Mouse (Mus musculus): Measurements from ENCODE around the gene Dync1li2.

- TF ChIP-seq POLR2A (IDR thresholded peaks at IDR 0.05; ENCODE audit: low read depth, low read length) (no peak), CTCF (IDR thresholded peaks at IDR 0.05; ENCODE audit: extremely low read depth, insufficient read depth, insufficient read length, insufficient replicate concordance) (no peak)
Measured at GRCm38 (mm10) chr8:104422313-104422712, 20.5 kb downstream of the Dync1li2 start.
